19 mouse cellular contexts compared by ENCODE assay signal in the genomic region with DNA sequence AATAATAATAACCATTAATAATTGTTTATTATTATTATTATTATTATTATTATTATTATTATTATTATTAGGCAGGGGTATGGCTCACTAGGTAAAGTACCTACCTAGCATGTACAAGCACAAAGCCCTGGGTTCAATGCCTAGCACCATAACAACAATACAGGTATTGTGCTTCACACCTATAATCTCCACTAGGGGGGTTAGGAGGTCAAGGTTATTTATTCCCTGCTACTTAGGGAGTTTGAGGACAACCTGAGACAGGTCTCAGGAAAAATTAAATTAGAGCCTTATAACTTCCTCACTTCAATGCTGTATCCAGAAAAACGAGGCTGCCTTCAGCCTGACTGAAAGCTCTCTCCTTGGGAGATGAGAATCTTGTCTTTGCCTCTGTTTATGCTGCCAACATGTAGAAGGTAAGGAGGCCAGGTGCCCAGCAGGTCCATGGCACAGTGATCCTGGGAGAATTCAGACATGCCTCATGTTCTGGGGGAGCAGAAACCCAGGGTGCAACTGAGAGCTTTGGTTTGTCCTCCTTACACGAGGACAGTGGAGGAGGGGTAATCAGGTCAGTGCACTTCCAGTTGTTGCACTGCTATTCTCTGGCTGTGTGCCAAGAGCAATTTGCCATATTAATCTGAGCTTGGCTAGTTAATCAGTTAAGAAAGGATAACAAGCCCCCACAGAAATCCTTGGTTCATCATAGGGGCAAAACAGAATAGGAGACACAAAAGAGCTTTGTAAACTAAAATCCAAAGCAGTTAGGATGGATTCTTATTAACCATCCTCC. TPM values are rescaled to one million over a fixed set of nuclear protein-coding genes. Genes with fewer than 3 reads are reported as not detected.
A peak's percentile ranks its signal among the peaks of the same experiment; 100 is the strongest.
DNase-seq lines count a peak whose midpoint lies in the region; ATAC-seq lines count a peak whose summit lies in the region.
"Had no signal": no experiment of that assay in that cellular context is flagged by ENCODE, and none has a peak within 500 bp of the region (broad histone marks: within the 10 kb centered on the region; RNA-seq: fewer than 3 reads in every experiment).

No protein-coding gene starts in this region.

- peak; percentile 22 to 27 for DNase-seq in cerebellum, postnatal 10 days
- DNase-seq in cerebellum, postnatal 25 days = no peak
- DNase-seq in hindbrain, embryonic 14.5 days (ENCODE audit: low spot score) = peak; percentile 43
- DNase-seq in hindbrain, embryonic 11.5 days (ENCODE audit: low spot score) = no peak
- peak; percentile 80 for DNase-seq in retina, embryonic 14.5 days (ENCODE audit: low spot score)
- DNase-seq in adrenal gland, postnatal 25 days = no peak
- DNase-seq: cerebellum, adult 11-12 months; gastrocnemius, postnatal 25 days; layer of hippocampus, postnatal 36 days; left cerebral cortex, postnatal 4 days; lung, adult 2 months; lung, postnatal 4 days; thymus, postnatal 36 days had no signal

- no peaks in the 10 kb centered on the region for H3K9me3 ChIP-seq in hindbrain, embryonic 14.5 days (ENCODE audit: control insufficient read depth, low read length)
- H3K9me3 ChIP-seq in hindbrain, embryonic 11.5 days (ENCODE audit: control insufficient read depth, low read length) = no peaks in the 10 kb centered on the region
- H3K9me3 ChIP-seq in kidney, embryonic 15.5 days (replicated peaks) = no peaks in the 10 kb centered on the region
- H3K9me3 ChIP-seq: hindbrain, embryonic 12.5 days; midbrain, embryonic 10.5 days; neural tube, embryonic 13.5 days had no signal

- 50% methylated on average over 2 of the region's 2 CpGs for WGBS in hindbrain, embryonic 14.5 days
- WGBS in hindbrain, embryonic 11.5 days = 75% methylated on average over 2 of the region's 2 CpGs
- 36% methylated on average over 2 of the region's 2 CpGs for WGBS in kidney, embryonic 15.5 days

- H3K4me3 ChIP-seq in hindbrain, embryonic 14.5 days (replicated peaks; ENCODE audit: low read length) = no peak overlapping the region
- no peak overlapping the region for H3K4me3 ChIP-seq in hindbrain, embryonic 11.5 days (ENCODE audit: low read depth, low read length)
- H3K4me3 ChIP-seq in kidney, embryonic 15.5 days (replicated peaks) = no peak overlapping the region
- H3K4me3 ChIP-seq: hindbrain, embryonic 12.5 days; midbrain, embryonic 10.5 days; neural tube, embryonic 13.5 days had no signal

- no peak overlapping the region for H3K4me2 ChIP-seq in hindbrain, embryonic 14.5 days (replicated peaks)
- H3K4me2 ChIP-seq in hindbrain, embryonic 11.5 days (replicated peaks; ENCODE audit: low read depth, low read length) = no peak overlapping the region
- no peak overlapping the region for H3K4me2 ChIP-seq in kidney, embryonic 15.5 days
- H3K4me2 ChIP-seq: hindbrain, embryonic 12.5 days; neural tube, embryonic 13.5 days had no signal

- no peaks in the 10 kb centered on the region for H3K27me3 ChIP-seq in hindbrain, embryonic 14.5 days (ENCODE audit: control insufficient read depth, insufficient read depth, low read length)
- H3K27me3 ChIP-seq in hindbrain, embryonic 11.5 days (ENCODE audit: control insufficient read depth, insufficient read depth, low read length) = no peaks in the 10 kb centered on the region
- H3K27me3 ChIP-seq in kidney, embryonic 15.5 days = no peaks in the 10 kb centered on the region
- H3K27me3 ChIP-seq: hindbrain, embryonic 12.5 days; neural tube, embryonic 13.5 days had no signal

- H3K4me1 ChIP-seq in hindbrain, embryonic 14.5 days (replicated peaks; ENCODE audit: control insufficient read depth, insufficient read depth, low read length) = peaks cover 6% of the 10 kb centered on the region; the same call in 1 of the 2 replicates
- no peaks in the 10 kb centered on the region for H3K4me1 ChIP-seq in hindbrain, embryonic 11.5 days (replicated peaks; ENCODE audit: control insufficient read depth, insufficient read depth, low read length)
- H3K4me1 ChIP-seq in kidney, embryonic 15.5 days = peaks cover 24% of the 10 kb centered on the region

- no peak overlapping the region for H3K9ac ChIP-seq in hindbrain, embryonic 14.5 days
- H3K9ac ChIP-seq in hindbrain, embryonic 11.5 days (ENCODE audit: low read depth, low read length) = no peak overlapping the region
- H3K9ac ChIP-seq in kidney, embryonic 15.5 days = no peak overlapping the region
- H3K9ac ChIP-seq: hindbrain, embryonic 12.5 days; neural tube, embryonic 13.5 days had no signal

- ATAC-seq in hindbrain, embryonic 14.5 days (ENCODE audit: low FRiP score) = no peak
- ATAC-seq in hindbrain, embryonic 11.5 days (ENCODE audit: low FRiP score) = no peak
- peak; percentile 5; the same call in 1 of the 2 replicates for ATAC-seq in kidney, embryonic 15.5 days (replicated peaks; ENCODE audit: low FRiP score)
- ATAC-seq in cerebellum, adult (ENCODE audit: insufficient number of reproducible peaks, low FRiP score, low TSS enrichment) = no peak
- ATAC-seq: CD4-positive, CD25-positive, alpha-beta regulatory T cell, adult 4 months had no signal

- peaks cover 4% of the 10 kb centered on the region; the same call in 1 of the 2 replicates for H3K36me3 ChIP-seq in hindbrain, embryonic 14.5 days (replicated peaks; ENCODE audit: control insufficient read depth, insufficient read depth)
- no peaks in the 10 kb centered on the region for H3K36me3 ChIP-seq in hindbrain, embryonic 11.5 days (ENCODE audit: control insufficient read depth, insufficient read depth, low read length)
- 0 out of 2 replicates have a peak, but pooled peaks cover 4% of the 10 kb centered on the region for H3K36me3 ChIP-seq in kidney, embryonic 15.5 days

- no peak overlapping the region for H3K27ac ChIP-seq in hindbrain, embryonic 14.5 days
- no peak overlapping the region for H3K27ac ChIP-seq in hindbrain, embryonic 11.5 days (ENCODE audit: low read depth, low read length)
- H3K27ac ChIP-seq in kidney, embryonic 15.5 days = peak overlapping the region; percentile 82
- H3K27ac ChIP-seq: hindbrain, embryonic 12.5 days; midbrain, embryonic 10.5 days; neural tube, embryonic 13.5 days had no signal

RNA-seq across cellular contexts. Expression of gene Srl, which starts 48.6 kb away (rescaled TPM):
- polyA plus RNA-seq in hindbrain, embryonic 14.5 days (2014; fragmentation: Nextera tagmentation; extraction: Ambion mirVana) = 28.0 and 31.2 TPM in 2 replicates
- 21.2 and 26.9 TPM in 2 replicates for polyA plus RNA-seq in hindbrain, embryonic 11.5 days (2014; fragmentation: Nextera tagmentation; extraction: Ambion mirVana)
- 19.2 and 23.8 TPM in 2 replicates for polyA plus RNA-seq in kidney, embryonic 15.5 days (2015; fragmentation: Nextera tagmentation; extraction: Ambion mirVana)
- 8.0 and 11.9 TPM in 2 replicates for total RNA-seq in adrenal gland, postnatal 25 days (2021)

Comparison
In these comparisons a context has a peak if more than half of its experiments do, and no peak if none do; other contexts are left out.
1. DNase-seq: peak in cerebellum, postnatal 10 days (2 of 2), hindbrain, embryonic 14.5 days (single experiment) and retina, embryonic 14.5 days (single experiment); none in cerebellum, postnatal 25 days (0 of 2), hindbrain, embryonic 11.5 days (single experiment) and adrenal gland, postnatal 25 days (single experiment).